Mouse (Mus musculus): ENCODE data around the gene Fbxw5. TPM values are rescaled to one million over a fixed set of nuclear protein-coding genes. Genes with fewer than 3 reads are reported as not detected.
A peak's percentile ranks its signal among the peaks of the same experiment; 100 is the strongest.

Fbxw5 gene
- 107 and 118 TPM in 2 replicates for polyA plus RNA-seq (2016; fragmentation: Nextera tagmentation; extraction: Ambion mirVana)

DNA sequence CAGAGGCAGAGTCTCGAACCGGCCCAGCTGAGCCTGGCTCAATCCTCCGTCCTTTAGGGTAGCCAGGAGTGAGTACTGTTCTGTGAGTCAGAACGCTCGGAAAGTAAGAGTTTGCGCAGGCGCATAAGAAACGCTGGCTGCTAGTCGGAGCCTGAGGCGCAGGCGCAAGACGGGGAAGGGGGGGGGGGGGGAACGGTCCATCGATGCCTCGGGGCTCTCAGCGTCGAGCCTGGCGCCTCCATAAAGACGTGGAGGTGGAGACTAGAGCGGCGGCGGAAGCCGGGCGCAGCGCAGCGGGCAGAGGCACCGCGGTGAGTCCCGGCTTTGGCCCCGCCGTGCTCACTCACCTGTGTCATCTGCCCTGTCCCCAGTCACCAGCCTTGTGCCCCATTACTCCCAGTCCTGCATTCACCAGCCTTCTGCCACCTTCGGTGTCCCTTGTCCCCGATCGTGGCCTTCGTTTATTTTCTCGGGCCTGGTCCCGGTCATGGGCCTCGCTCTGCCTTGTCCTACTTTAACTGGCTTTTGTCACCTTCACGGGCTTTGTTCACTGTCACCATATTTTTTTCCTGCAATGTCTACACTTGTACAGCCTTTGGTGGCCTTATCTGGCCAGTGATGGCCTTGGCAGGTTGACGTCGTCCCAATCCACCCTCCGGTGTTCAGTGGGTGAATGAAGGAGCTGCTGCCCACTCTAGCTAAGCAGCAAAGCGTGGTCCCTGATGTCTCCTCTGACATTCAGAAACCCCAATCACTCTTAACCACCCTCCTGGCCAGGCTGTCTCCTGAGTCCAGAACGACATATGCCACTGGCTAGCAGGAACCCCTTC lies at the start of gene Fbxw5:
TSS of gene Fbxw5 (plus strand) at position 175 of the 830 bp plus-strand sequence.
- peak within 1 kb of the TSS; percentile 93 for H3K9ac ChIP-seq
- H3K27me3 ChIP-seq (replicated peaks): no peaks in the 10 kb centered on the region
- WGBS: 2% methylated on average over 40 of the region's 44 CpGs
- no peaks in the 10 kb centered on the region for H3K9me3 ChIP-seq
- peaks cover 15% of the 10 kb centered on the region for H3K4me1 ChIP-seq
- H3K4me2 ChIP-seq (replicated peaks): peak within 1 kb of the TSS; percentile 95
- H3K36me3 ChIP-seq: peaks cover 29% of the 10 kb centered on the region
- H3K27ac ChIP-seq: no peak within 1 kb of the TSS
- ATAC-seq (ENCODE audit: low FRiP score, low read depth): peak; percentile 88
- peak within 1 kb of the TSS; percentile 89 for H3K4me3 ChIP-seq

DNA sequence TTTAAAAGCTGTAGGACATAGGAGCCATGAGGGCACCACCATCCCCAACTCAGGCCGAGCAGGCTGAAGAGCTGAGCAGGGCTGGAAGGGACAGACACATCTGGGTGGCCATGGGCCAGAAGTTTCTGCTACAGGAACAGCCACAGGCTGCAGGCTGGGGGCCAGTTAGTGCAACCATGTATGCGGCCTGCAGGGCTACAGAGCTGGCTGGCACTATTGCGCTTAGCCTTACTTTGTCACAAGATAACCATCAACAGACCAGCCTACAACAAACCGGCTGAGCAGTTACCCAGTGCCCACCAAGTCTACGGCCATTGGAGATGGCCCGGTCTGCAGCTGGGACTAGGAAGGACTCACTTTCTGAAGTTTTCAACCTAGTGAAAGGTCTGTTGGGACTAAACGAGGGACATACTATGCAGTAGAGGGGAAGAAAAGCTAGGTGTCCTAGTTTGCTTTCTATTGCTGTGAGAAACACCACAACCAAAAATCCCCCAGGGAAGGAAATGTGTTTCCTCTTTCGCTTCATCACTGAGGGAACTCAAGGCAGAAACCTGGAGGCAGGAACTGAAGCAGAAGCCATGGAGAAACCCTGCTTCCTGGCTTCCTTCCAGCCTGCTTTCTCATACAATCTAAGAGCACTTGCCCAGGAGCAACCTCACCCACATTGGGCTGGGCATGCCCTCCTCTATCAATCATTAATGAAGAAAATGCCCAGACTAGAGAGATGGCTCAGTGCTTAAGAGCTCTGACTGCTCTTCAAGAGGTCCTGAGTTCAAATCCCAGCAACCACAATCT lies 49.5 kb upstream of the Fbxw5 start:
- no peak overlapping the region for H3K9ac ChIP-seq
- 88% methylated on average over 8 of the region's 8 CpGs for WGBS
- no peak for ATAC-seq (ENCODE audit: low FRiP score, low read depth)

DNA sequence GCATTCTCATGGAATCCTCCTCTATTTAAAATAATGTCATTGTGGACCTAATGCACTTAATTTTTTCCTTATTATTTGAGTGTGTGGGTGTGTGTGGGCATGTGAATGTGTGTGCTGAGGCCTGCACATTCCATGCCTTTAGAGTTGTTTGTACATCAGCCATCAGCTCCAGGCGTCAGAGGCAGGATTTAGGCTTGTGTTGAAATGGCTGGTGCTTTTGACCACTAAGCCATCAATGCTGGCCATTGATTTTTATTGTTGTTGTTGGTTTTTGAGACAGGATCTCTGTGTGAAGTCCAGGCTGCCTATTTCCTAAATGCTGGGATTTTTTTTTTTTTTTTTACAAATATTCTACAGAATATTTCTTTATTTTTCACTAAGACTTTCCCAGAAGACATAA lies 47.6 kb upstream of the Fbxw5 start:
- Histone ChIP-seq H3K4me1 (no peaks in the 10 kb centered on the region), H3K9me3 (no peaks in the 10 kb centered on the region), H3K27ac (no peak overlapping the region), H3K36me3 (peaks cover under 1% of the 10 kb centered on the region; the same call in 1 of the 2 replicates), H3K9ac (no peak overlapping the region), H3K4me2 (replicated peaks) (no peak overlapping the region), H3K27me3 (replicated peaks) (no peaks in the 10 kb centered on the region), H3K4me3 (no peak overlapping the region)
- WGBS: 28% methylated on average over 1 of the region's 1 CpGs
- ATAC-seq (ENCODE audit: low FRiP score, low read depth): no peak

More for the DNA sequence above, 49.5 kb upstream of the Fbxw5 start:
- H3K4me3 ChIP-seq: no peak overlapping the region
- no peaks in the 10 kb centered on the region for H3K9me3 ChIP-seq
- H3K27me3 ChIP-seq (replicated peaks): no peaks in the 10 kb centered on the region
- no peaks in the 10 kb centered on the region for H3K4me1 ChIP-seq
- H3K4me2 ChIP-seq (replicated peaks): no peak overlapping the region
- H3K36me3 ChIP-seq: peaks cover 19% of the 10 kb centered on the region
- H3K27ac ChIP-seq: no peak overlapping the region

DNA sequence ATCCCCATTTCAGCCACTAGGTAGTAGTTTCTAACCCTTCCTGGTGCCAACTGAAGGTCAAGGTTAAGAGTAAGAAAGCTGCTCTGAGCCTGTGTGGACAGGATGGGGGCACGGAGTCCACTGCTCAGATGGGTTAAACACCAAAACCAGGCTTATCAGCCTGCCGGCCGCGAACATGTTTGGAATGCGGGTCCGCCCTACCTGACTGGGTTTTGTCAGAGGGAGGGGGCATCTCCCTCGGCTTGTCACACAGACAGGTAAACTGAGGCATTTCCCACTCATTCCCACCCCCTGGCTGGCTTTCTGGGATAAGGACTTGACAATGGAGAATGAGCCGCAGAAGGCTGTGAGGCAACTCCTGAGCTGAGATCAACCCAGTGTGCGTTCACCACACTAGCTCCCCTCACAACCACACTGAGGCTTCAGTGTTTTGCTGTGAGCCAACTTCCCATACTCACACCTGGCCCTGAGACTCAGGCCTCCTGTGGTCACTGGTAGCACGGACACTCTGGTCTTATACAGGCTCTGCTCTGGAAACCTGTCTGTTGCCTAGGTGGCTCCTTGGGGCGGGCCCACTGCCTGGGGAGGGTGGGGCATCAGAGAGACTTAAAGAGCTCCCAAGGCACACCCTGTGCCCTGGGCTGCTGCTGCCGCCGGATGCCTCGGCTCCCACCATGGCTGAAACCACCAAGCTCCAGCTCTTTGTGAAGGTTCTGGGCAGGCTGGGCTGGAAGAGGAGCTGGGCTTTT lies 44.2 kb upstream of the Fbxw5 start, which contains the start of gene Clic3:
TSS of gene Clic3 (plus strand) at position 634 of the 749 bp plus-strand sequence.
- H3K4me2 ChIP-seq (replicated peaks): no peak within 1 kb of the TSS
- no peak within 1 kb of the TSS for H3K4me3 ChIP-seq
- peaks cover 23% of the 10 kb centered on the region for H3K4me1 ChIP-seq
- no peaks in the 10 kb centered on the region for H3K27me3 ChIP-seq (replicated peaks)
- H3K27ac ChIP-seq: no peak within 1 kb of the TSS
- ATAC-seq (ENCODE audit: low FRiP score, low read depth): no peak
- peaks cover 16% of the 10 kb centered on the region for H3K36me3 ChIP-seq
- no peak within 1 kb of the TSS for H3K9ac ChIP-seq
- WGBS: 70% methylated on average over 14 of the region's 14 CpGs
- no peaks in the 10 kb centered on the region for H3K9me3 ChIP-seq

DNA sequence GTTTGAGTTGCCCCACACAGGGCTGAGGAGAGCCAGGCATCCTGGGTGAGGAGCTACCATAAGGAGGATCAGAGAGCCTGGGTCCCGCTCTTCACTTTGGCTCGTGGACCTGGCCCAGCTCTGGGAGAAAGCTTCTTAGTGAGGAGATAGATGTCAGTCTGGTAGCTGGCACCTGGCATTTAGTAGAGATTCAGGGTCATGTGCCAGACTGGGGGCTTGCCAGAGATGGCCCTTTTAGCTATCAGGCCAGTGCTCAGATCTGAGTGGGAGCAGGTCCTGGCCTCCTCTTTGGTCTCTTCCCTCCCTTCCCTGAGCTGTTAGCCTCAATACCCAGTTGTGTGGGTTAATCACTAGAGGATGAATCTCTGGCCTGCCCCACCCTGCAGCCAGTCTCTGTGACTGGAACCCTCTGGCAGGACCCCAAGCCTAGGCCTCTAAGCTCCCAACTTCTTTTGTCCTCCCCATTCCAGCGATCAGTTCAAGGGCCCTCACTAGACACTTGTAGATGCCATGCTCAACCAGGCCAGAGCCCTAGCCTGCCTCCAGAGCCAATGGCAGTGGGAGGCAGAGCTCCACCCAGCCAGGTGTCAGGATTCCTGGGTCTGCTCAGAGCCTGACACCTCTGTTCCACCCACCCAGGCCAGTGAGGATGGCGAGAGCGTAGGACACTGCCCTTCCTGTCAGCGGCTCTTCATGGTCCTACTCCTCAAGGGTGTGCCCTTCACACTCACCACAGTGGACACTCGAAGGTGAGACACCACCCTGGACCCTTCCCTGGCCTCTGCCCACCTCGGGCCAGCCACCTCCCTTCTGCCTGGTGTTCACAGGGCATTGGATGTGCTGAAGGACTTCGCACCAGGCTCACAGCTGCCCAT lies 43.3 kb upstream of the Fbxw5 start:
- WGBS: 87% methylated on average over 9 of the region's 9 CpGs
- ATAC-seq (ENCODE audit: low FRiP score, low read depth): no peak
- H3K27me3 ChIP-seq (replicated peaks): no peaks in the 10 kb centered on the region
- no peak overlapping the region for H3K9ac ChIP-seq
- H3K9me3 ChIP-seq: no peaks in the 10 kb centered on the region
- H3K4me3 ChIP-seq: no peak overlapping the region
- H3K4me1 ChIP-seq: peaks cover 24% of the 10 kb centered on the region
- no peak overlapping the region for H3K27ac ChIP-seq
- H3K36me3 ChIP-seq: peaks cover 16% of the 10 kb centered on the region
- H3K4me2 ChIP-seq (replicated peaks): no peak overlapping the region

DNA sequence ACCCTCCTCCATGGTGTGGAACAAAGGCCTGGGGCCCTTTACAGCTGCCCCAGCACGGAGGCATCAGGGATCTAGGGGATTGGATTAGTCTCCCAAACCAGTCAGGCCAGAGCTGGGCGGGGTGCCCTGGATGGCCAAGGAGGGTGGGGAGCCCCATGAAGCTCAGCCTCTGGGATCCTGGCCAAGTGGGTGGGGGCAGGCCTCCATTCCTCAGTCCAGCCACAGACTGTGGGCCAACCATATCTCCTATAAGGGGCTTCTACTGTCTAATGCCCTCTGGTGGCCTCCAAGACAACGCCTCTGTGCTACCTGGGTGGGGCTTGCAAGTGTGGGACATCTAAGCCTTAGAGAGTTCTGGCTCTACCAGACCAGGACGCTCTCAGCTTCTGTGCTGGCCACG lies 41.6 kb upstream of the Fbxw5 start:
- no peak for ATAC-seq (ENCODE audit: low FRiP score, low read depth)
- Histone ChIP-seq H3K9me3 (no peaks in the 10 kb centered on the region), H3K4me2 (replicated peaks) (peak overlapping the region; percentile 85; the same call in 1 of the 2 replicates), H3K4me1 (peaks cover 24% of the 10 kb centered on the region), H3K36me3 (peaks cover 16% of the 10 kb centered on the region), H3K27ac (no peak overlapping the region), H3K4me3 (no peak overlapping the region), H3K9ac (no peak overlapping the region), H3K27me3 (replicated peaks) (no peaks in the 10 kb centered on the region)
- WGBS: 88% methylated on average over 5 of the region's 5 CpGs

DNA sequence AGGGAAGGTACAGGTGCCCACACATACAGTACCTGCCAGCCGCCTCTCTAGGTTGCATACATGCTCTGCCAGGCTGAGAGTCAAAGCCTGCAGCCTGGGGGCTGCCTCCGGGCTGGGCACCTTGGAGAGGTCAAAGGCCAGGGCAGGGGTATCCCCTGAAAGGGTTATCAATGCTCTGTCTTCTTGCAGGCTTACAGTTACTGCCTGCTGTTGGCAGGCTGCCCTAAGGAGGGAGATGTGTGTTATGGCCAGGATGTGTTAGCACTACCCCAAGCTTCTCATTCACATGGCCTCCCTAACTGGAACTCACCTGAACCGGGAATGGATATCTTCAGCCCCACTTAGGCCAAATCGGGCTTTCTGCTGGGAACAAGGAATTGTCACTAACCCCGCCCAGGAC lies 40.4 kb upstream of the Fbxw5 start:
- WGBS: 35% methylated on average over 5 of the region's 5 CpGs
- H3K4me1 ChIP-seq: peaks cover 24% of the 10 kb centered on the region
- H3K9me3 ChIP-seq: no peaks in the 10 kb centered on the region
- H3K36me3 ChIP-seq: peaks cover 16% of the 10 kb centered on the region
- peak overlapping the region; percentile 79 for H3K27ac ChIP-seq
- H3K4me3 ChIP-seq: peak overlapping the region; percentile 57
- peak; percentile 18; the same call in 1 of the 2 replicates for ATAC-seq (ENCODE audit: low FRiP score, low read depth)
- H3K4me2 ChIP-seq (replicated peaks): peak overlapping the region; percentile 85
- H3K9ac ChIP-seq: peak overlapping the region; percentile 66
- H3K27me3 ChIP-seq (replicated peaks): no peaks in the 10 kb centered on the region

DNA sequence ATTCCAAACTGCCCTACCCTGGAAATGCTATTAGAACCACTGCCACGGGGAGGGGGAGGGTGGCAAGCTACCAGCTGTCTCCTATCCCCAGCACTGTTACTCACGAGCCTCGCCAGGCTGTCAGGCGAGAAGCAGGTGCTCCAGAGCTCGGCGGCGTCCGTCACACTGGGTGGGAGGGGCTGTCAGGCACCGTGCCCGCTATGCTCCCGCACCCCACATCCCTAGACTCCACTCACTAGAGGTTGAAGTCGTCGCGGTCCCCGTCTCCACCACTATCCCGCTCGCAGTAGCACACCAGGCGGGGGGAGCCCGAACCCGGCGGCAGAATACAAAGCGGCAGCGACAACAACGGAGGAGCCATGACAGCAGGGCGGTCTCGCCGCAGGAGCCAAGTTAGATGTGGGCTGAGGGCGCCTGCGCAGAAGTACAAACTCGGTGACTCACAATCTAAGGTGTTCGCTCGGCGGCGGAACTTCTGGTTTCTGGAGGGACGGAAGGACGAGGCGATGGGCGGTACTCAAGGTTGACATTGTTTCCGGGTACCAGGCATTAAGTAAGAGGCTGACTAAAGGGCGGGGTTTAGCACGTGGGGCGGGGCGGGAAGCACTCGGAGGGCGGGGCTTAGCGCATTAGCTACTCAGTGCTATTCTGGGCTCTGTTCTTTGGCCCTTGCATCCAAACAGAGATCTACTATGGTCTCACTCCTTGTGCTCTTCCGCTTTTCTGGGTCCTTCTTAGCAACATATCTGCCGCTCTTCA lies 39.8 kb upstream of the Fbxw5 start, which contains the start of gene Paxx:
TSS of gene Paxx (minus strand) at position 544 of the 759 bp plus-strand sequence.
- under 1% methylated on average over 48 of the region's 48 CpGs for WGBS
- peaks cover 24% of the 10 kb centered on the region for H3K4me1 ChIP-seq
- H3K27ac ChIP-seq: peak within 1 kb of the TSS; percentile 79
- H3K4me2 ChIP-seq (replicated peaks): peak within 1 kb of the TSS; percentile 85
- no peaks in the 10 kb centered on the region for H3K27me3 ChIP-seq (replicated peaks)
- H3K9ac ChIP-seq: peak within 1 kb of the TSS; percentile 66
- H3K9me3 ChIP-seq: no peaks in the 10 kb centered on the region
- peak within 1 kb of the TSS; percentile 57 for H3K4me3 ChIP-seq
- peak; percentile 92 for ATAC-seq (ENCODE audit: low FRiP score, low read depth)
- H3K36me3 ChIP-seq: peaks cover 16% of the 10 kb centered on the region

DNA sequence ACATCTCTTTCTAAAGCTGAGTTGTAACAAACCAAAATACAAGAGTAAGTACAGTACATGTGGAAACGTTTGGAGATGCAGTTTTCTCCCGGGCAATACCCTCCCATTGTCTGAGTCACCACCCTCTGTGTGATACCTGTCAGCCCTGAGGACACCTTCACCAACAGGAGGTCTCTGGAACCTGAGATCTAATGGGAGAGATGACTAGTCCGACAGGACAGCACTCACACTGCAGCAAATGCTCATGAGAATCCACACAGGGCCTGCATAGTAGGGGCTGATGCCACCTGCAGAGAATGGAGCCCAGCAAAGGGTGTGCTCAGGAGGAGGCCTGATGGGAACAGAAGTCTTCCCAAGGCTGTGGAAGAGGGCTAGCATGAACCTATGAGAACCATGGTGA lies 39.1 kb upstream of the Fbxw5 start:
- Histone ChIP-seq H3K4me1 (peaks cover 24% of the 10 kb centered on the region), H3K36me3 (peaks cover 16% of the 10 kb centered on the region), H3K9ac (no peak overlapping the region; the same call in 1 of the 2 replicates), H3K27ac (no peak overlapping the region), H3K4me2 (replicated peaks) (peak overlapping the region; percentile 85), H3K9me3 (no peaks in the 10 kb centered on the region), H3K4me3 (peak overlapping the region; percentile 57), H3K27me3 (replicated peaks) (no peaks in the 10 kb centered on the region)
- ATAC-seq (ENCODE audit: low FRiP score, low read depth): peak; percentile 8
- WGBS: 30% methylated on average over 3 of the region's 3 CpGs

DNA sequence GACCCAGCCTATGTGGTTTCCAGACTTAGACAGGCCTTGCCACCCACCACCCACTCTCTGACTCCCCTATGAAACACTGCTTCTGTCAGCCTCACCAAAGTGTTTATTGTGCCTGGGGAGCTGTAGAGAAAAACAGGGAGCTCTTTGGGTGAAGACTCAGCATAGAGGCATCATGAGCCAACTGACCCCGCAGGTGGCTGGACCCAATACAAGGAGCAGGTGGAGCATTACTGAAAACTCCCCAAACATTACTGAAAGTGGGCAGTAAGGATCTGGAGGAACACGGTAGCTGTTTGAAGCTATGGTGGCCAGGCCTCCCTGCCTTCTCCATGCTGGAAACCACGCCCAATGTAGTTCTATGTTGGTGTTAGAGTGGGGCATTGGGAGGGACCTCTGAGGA lies 36.9 kb upstream of the Fbxw5 start:
- WGBS: 86% methylated on average over 3 of the region's 3 CpGs
- Histone ChIP-seq H3K4me1 (peaks cover 24% of the 10 kb centered on the region), H3K36me3 (peaks cover 8% of the 10 kb centered on the region), H3K4me3 (no peak overlapping the region), H3K27ac (no peak overlapping the region), H3K9me3 (no peaks in the 10 kb centered on the region), H3K9ac (no peak overlapping the region), H3K27me3 (replicated peaks) (no peaks in the 10 kb centered on the region), H3K4me2 (replicated peaks) (no peak overlapping the region)
- no peak for ATAC-seq (ENCODE audit: low FRiP score, low read depth)
